Mouse (Mus musculus) erythroblast, adult 5-6 weeks (primary cell): Measurements from ENCODE around the gene Tfr2. TPM values are rescaled to one million over a fixed set of nuclear protein-coding genes. Genes with fewer than 3 reads are reported as not detected.
"Not testable (repeated sequence)": the region's sequence is repeated elsewhere in the genome, so short reads cannot be mapped to it uniquely, and the experiment has no call there.

Experiments used
- ATAC-seq: replicated peaks from 2 replicates; pipeline ENCODE4 v1.8.0; 2016; ENCODE audit warnings: moderate number of reproducible peaks, mild to moderate bottlenecking, moderate TSS enrichment, inconsistent platforms; ENCODE audit not compliant: poor library complexity, low FRiP score, severe bottlenecking
- total RNA-seq, 2 experiments: library from RNA; stranded (forward) in 1 of 2; stranded (reverse) in 1 of 2; fragments of 150-400 nt in 1 of 2; fragments of 200-764, 138-1000 nt in 1 of 2; gene quantifications; 2 replicates each; pipeline versions ENCODE4 v1.2.3 to v1.2.4; 2015 to 2017; ENCODE audit warnings: low replicate concordance in 2 of 2

The Tfr2 gene
- total RNA-seq, 2 experiments from 2014 or later, result 11.8 to 16.5 TPM

DNA sequence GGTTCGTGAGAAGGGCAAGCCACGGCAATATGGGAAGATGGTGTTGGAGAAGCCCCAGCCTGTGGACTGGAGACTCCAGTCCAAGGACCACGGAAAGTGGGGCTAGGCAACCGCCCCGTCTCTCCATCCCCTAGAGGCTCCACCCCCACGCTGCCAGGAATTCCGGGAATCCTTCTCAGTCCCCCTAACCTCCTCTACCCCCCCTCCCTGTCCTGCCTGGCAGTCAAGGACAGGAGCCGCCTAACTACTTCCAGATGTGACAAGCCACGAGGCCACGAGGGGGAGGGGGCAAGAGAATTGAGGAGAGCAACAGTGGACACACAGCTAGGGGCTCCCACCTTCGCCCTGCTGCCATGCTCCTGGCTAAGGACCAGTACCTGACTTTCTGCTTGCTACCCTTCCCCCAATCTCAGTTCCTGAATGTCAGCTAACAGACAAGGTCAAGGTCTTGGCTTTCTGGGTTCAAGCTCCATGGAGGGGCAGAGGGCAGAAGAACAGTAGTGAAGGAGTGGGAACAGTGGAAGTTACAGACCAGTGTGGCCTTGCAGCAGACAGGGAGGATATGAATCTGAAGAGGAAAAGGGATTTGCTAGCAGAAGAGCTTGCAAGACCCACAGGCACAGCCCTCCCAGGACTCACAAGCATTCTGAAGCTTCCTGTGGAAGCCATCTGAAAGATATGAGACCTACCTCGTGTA, 41.1 kb downstream of the Tfr2 start:
- no peak for ATAC-seq

DNA sequence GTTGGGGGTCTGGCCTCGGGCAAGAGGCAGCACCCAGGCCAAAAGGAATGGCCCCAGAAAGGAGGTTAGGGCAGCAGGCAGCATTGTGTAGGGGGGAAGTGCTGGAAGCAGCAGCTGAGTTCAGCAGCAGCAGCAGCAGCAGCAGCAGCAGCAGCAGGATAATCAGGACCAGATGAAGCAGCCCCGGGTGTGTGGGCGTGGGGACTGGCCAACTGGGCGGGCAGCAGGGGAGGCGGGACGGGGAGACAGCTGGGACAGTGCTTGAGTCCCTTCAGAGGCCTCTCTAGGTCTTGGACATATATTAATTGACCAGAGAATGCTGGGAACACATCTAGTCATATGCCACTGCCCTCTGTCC, 41.6 kb downstream of the Tfr2 start:
- ATAC-seq, result no peak

DNA sequence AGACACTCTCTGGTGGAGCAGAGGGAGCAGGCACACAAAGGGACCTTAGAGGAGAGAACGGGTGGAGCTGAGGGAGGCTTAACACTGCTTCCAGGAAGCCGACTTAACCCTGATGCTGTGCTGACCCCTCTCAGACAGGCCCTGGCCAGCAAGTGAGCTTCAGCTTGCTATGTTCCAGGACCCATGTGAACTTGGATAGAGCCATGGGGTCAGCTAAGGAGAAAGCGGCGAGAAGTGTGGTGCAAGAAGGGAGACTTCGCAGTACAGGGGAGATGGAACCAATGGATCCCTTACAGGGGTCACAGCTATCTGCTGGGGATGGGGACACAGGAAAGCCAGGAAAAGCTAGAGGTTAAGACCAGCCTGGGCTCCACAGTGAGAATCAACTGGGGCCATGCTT, 43.4 kb downstream of the Tfr2 start:
- no peak for ATAC-seq

DNA sequence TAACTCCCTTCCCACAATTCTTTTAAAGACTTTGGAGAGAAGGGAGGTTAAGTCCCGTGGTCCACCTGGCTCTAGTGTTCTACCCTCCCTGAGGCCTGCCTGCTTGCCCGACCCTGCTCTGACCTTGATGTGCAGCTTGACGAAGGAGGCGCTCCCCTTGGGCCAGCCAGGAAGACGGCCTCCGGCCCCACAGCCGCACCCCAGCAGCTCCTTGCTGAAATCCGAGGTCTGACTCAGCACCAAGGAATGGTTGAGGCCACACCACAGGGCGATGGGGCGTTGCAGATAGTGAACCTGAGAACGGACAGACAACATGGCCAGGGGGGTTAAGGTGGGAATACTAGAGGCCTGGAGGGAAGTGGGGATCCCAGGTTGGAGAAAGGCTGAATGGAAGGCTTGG, 43.9 kb downstream of the Tfr2 start, which contains the start of gene Pcolce:
Gene Pcolce, minus strand, starts transcription at position 235 of the 400 bp plus-strand sequence.
- ATAC-seq, result no peak

DNA sequence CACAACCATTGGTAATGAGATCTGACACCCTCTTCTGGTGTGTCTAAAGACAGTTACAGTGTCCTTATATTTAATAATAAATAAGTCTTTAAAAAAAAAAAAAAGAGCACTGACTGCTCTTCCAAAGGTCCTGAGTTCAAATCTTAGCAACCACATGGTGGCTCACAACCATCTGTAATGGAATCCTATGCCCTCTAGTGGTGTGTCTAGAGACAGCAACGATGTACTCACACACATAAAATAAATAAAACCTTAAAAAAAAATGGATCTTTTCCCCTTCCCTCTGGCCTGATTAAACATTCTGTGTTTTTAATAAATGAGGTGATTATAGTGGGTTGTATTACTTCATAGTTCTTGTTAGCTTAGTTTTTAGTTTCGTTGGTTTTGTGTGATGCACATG, 45.3 kb downstream of the Tfr2 start:
- ATAC-seq, result not testable (repeated sequence)

DNA sequence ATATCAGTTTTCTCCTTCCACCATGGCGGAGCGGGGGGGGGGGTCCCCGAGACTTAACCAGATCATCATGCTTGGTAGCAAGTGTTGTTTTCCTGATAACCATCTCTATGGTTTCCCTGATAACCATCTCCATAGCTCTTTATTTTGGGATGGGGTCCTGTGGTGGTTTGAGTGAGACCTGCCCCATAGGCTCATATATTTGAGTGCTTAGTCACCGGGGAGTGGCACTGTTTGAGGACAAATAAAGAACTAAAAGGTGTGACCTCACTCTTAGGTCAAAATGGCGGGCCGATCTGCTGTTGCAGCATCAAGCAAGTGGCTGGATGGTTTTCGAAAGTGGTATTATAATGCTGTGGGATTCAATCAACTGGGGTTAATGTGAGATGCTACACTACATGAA, 45.7 kb downstream of the Tfr2 start:
- ATAC-seq, result no peak

DNA sequence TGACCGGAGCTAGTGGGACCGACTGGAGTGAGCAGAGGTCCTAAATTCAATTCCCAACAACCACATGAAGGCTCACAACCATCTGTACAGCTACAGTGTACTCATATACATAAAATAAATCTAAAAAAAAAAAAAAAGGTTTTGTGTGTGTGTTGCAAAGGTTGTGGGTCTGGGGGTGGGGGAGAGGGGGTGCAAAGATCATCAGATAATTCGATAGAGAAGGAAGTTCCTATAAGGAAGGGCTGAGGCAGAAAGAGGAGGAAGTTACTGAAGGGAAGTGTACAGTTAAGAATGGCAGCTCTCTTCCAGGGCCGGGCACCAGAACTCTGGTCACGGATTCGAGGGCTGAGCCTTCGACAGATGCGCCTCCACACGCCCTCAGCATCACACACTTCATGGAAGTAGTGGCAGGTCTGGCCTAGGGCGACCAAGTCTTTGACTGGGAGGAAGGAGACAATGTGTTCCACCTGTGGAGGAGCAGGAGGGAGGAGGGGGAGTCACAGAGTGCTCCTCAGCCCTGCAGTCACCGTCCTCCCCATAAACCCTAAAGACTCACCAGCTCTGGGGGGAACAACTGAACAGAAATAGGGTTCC, 54.4 kb downstream of the Tfr2 start:
- ATAC-seq, result no peak

DNA sequence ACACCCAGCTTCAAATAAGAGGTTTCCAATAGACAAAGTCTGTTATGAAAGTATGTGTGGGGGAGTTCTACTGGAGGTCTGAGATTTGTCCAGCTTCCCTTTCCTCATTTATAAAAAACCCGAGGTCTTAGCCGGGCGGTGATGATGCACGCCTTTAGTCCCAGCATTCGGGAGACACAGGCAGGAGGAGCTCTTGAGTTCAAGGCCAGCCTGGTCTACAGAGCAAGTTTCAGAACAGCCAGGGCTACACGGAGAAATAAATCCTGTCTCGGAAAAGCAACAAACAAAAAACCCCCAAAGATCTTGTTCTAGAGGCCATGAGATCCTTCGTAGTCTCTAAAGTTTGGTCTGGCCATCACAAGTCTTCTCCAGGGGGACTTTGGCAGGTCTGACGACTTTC, 58.4 kb downstream of the Tfr2 start:
- ATAC-seq, result no peak

DNA sequence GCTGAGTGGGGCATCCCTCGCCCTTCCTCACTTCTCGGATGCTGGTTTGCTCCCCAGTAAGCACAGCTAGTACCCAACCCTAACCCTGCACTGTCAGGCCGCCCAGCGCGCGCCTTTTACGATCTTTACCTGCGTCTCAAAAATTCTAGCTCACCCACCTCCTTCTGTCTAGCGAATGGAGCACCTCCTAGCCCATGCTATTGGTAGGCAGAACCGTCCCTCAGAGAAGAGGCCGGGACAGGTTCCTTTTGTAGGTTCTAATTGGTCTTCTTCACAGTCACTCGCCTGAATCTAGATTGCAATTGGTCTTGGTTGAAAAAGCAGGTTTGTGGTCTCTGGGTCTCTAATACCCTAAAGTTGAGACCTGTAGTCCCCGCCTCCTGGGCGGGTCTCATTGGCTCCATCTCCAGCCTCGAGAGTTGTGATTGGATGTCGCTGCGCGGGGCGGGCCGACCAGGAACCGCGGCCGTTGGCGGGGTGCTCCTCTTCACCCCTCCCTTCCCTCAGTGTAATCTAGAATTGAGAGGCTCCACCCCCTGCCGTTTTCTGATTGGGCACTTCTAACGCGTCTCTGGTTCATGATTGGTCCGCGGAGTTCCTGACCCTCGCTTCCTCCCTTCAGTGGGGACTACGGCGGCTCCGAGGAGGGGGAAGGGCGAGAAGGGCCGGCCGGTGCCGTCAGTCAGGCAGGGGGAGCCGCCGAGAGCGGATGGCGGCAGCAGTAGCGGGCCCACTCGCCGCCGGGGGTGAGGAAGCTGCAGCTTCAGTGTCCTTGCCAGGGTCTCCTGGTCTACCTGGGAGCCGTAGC, 59.1 kb downstream of the Tfr2 start, which contains the start of the genes Fbxo24, Lrch4 and Gm20605:
Gene Fbxo24, minus strand, starts transcription at position 505 of the 808 bp plus-strand sequence.
Gene Lrch4, plus strand, starts transcription at position 624 of the 808 bp plus-strand sequence.
Gene Gm20605, plus strand, starts transcription at position 678 of the 808 bp plus-strand sequence.
- ATAC-seq, result peak; percentile 90

DNA sequence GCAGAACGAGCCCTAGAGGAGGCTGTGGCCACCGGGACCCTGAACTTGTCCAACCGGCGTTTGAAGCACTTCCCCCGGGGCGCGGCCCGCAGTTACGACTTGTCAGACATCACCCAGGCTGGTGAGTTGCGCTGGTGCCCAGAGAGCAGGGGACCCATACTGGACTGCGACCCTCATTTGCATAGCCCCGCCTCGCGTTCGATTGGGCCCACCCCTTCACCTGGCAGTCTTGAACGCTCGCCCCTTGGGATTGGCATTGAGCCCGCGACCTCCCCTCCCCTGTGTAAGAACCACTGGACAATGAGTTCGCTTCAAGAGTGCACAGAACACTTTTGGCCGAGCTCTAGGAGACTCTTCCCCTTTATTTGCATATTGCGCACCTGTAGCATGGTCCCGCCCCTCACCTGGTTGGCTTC, 59.7 kb downstream of the Tfr2 start:
- ATAC-seq, result peak; percentile 26; the same call in 1 of the 2 replicates

DNA sequence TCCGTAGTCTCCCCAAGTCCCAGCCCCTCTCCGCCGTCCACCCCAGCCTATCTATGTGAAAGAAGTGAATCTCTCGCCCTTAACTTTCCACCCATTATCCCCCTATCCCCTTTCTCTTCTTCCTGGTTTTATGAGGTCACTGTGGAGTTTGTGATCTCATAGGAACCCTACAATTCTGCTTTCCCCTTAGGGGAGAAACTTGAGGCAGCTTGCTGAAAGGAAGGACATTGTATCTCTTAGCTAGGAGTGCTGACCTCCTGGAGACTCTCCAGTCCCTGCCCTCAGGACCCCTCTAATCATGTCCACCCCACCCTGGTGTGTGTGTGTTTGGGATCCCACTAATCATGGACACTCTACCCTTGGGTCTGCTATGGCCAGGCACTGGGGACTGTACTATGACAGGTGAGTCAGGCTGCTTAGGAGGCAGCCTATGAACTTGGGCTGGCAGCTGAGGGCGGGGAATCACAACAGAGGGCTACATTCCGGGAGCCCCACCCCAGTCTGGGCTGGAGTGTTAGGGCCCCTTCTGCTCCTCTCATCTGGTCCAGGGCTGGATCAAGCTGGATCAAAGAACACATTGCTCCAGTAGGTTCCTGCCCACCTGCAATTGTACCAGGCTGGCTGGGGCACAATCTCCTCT, 60.4 kb downstream of the Tfr2 start:
- ATAC-seq, result no peak

DNA sequence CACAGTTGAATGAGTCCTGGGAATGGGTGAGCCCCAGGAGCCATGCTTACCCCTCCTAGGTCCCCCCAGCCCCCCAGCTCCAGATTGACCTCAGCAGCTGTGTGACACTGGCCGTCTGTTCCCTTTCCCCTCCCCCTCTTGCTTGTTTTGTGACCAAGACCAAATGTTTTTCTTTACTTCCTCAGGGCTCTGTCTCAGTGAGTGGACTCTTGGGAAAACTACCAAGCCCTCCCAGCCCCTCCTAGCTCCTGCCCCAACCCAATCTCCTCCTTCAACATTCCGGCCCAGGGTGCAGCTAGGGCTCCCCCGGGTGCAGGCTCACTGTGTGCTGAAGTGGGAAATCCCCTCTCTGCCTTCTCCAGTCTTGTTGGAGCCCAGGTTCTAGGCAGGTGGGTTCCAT, 61.0 kb downstream of the Tfr2 start:
- ATAC-seq, result no peak

DNA sequence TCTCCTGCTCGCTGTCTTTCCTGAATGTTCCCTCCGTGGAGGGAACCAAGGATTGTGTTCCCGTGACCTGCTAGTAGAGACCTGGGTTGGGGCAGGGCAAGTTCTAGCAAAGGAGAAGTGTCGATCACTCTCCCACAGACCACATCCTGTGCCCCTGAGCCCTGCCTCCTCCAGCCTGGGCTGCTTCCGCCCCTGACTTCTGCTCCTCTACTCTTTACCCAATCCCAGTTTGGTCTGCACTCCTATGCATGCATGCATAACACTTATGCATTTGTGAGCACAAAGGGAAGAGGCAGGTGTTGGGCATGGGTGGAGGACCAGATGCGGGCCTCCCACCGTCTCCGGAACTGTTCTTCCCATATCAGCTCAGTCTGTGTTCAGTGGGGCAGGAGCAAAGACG, 61.5 kb downstream of the Tfr2 start:
- no peak for ATAC-seq

DNA sequence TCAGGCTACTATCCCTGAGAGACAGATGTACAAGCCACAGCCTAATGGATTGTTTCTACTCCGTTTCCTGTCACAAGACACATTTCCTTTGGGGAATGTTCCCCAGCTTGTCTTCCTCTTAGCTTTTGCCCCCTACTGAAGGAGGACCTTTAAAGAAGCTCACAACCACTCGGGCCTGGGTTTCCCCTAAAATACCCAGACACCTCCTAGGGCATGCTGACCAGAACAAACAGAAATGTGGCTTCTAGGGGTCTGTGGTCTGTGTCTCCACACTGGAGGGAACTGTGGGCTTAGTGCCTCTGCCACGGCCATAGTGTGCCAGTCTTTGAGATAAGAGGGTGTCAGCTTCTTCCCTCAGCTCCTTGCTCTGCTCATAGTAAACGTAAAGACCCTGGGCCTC, 62.0 kb downstream of the Tfr2 start:
- ATAC-seq, result no peak

DNA sequence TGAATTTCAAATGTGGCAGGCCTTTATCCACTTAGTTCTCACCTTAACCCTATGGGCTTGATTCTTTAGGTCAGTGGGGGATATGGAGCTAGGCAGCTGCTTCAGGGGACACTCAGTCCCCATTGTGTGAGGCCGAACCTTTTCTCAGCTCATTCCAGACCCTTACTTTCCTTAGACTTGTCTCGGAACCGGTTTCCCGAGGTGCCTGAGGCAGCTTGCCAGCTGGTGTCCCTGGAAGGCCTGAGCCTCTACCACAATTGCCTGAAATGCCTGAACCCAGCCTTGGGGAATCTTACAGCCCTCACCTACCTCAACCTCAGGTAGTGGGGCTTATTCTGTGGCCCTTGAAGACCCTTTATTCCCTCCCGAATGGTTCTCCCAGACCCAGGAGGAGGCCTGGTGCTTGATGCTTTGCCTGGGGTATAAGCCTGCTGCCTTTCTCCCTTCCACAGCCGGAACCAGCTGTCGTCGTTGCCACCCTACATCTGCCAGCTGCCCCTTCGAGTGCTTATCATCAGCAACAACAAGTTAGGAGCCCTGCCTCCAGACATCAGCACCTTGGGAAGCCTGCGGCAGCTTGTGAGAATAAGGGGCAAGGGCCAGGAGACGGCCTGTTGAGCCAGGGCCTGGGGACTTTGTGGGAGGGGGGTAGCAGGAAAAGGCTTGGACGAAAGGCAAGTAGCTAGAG, 63.9 kb downstream of the Tfr2 start:
- ATAC-seq, result no peak

Other genes starting within 250 kb of the Tfr2 start
- gene Slc12a9, start 236.2 kb upstream of the Tfr2 start, total RNA-seq (2015; ENCODE audit: low replicate concordance), result 1.9 TPM in 2 replicates
- gene Slc12a9, start 236.2 kb upstream of the Tfr2 start, total RNA-seq (2017; ENCODE audit: low replicate concordance), result 0.43 and 0.98 TPM in 2 replicates
- gene Ephb4, start 219.7 kb upstream of the Tfr2 start, total RNA-seq (2015; ENCODE audit: low replicate concordance), result not detected in 2 replicates
- gene Ephb4, start 219.7 kb upstream of the Tfr2 start, total RNA-seq (2017; ENCODE audit: low replicate concordance), result not detected in 2 replicates
- not detected in 2 replicates for gene Zan, start 92.8 kb upstream of the Tfr2 start, total RNA-seq (2015; ENCODE audit: low replicate concordance)
- gene Zan, start 92.8 kb upstream of the Tfr2 start, total RNA-seq (2017; ENCODE audit: low replicate concordance), result not detected in 2 replicates
- 9.0 TPM in 1 of 2 replicates, not detected in the other for gene Pop7, start 67.3 kb upstream of the Tfr2 start, total RNA-seq (2015; ENCODE audit: low replicate concordance)
- 4.4 and 7.2 TPM in 2 replicates for gene Pop7, start 67.3 kb upstream of the Tfr2 start, total RNA-seq (2017; ENCODE audit: low replicate concordance)
- 5.6 and 6.1 TPM in 2 replicates for gene Gigyf1, start 51.3 kb upstream of the Tfr2 start, total RNA-seq (2015; ENCODE audit: low replicate concordance)
- gene Gigyf1, start 51.3 kb upstream of the Tfr2 start, total RNA-seq (2017; ENCODE audit: low replicate concordance), result 5.3 and 8.4 TPM in 2 replicates
- not detected in 2 replicates for gene Epo, start 36.6 kb upstream of the Tfr2 start, total RNA-seq (2015; ENCODE audit: low replicate concordance)
- gene Epo, start 36.6 kb upstream of the Tfr2 start, total RNA-seq (2017; ENCODE audit: low replicate concordance), result not detected in 2 replicates
- gene Gnb2, start 36.3 kb upstream of the Tfr2 start, total RNA-seq (2015; ENCODE audit: low replicate concordance), result 77.0 and 113 TPM in 2 replicates
- 94.2 and 96.3 TPM in 2 replicates for gene Gnb2, start 36.3 kb upstream of the Tfr2 start, total RNA-seq (2017; ENCODE audit: low replicate concordance)
- gene Actl6b, start 16.3 kb upstream of the Tfr2 start, total RNA-seq (2015; ENCODE audit: low replicate concordance), result not detected in 2 replicates
- not detected in 2 replicates for gene Actl6b, start 16.3 kb upstream of the Tfr2 start, total RNA-seq (2017; ENCODE audit: low replicate concordance)
- 18.6 and 37.2 TPM in 2 replicates for gene Mospd3, start 31.2 kb downstream of the Tfr2 start, total RNA-seq (2015; ENCODE audit: low replicate concordance)
- 0.43 TPM in 1 of 2 replicates, not detected in the other for gene Mospd3, start 31.2 kb downstream of the Tfr2 start, total RNA-seq (2017; ENCODE audit: low replicate concordance)
- not detected in 2 replicates for gene Pcolce, start 43.9 kb downstream of the Tfr2 start, total RNA-seq (2015; ENCODE audit: low replicate concordance)
- gene Pcolce, start 43.9 kb downstream of the Tfr2 start, total RNA-seq (2017; ENCODE audit: low replicate concordance), result not detected in 2 replicates
- gene Fbxo24, start 59.2 kb downstream of the Tfr2 start, total RNA-seq (2015; ENCODE audit: low replicate concordance), result not detected in 2 replicates
- gene Fbxo24, start 59.2 kb downstream of the Tfr2 start, total RNA-seq (2017; ENCODE audit: low replicate concordance), result not detected in 2 replicates
- gene Lrch4, start 59.3 kb downstream of the Tfr2 start, total RNA-seq (2015; ENCODE audit: low replicate concordance), result 9.0 and 27.2 TPM in 2 replicates
- 10.6 and 13.9 TPM in 2 replicates for gene Lrch4, start 59.3 kb downstream of the Tfr2 start, total RNA-seq (2017; ENCODE audit: low replicate concordance)
- gene Gm20605, start 59.3 kb downstream of the Tfr2 start, total RNA-seq (2015; ENCODE audit: low replicate concordance), result 1.9 and 6.3 TPM in 2 replicates
- gene Gm20605, start 59.3 kb downstream of the Tfr2 start, total RNA-seq (2017; ENCODE audit: low replicate concordance), result 0.94 and 4.7 TPM in 2 replicates
- gene Sap25, start 71.5 kb downstream of the Tfr2 start, total RNA-seq (2015; ENCODE audit: low replicate concordance), result 11.0 and 17.1 TPM in 2 replicates
- gene Sap25, start 71.5 kb downstream of the Tfr2 start, total RNA-seq (2017; ENCODE audit: low replicate concordance), result 3.1 and 4.8 TPM in 2 replicates
- not detected in 2 replicates for gene Irs3, start 75.9 kb downstream of the Tfr2 start, total RNA-seq (2015; ENCODE audit: low replicate concordance)
- not detected in 2 replicates for gene Irs3, start 75.9 kb downstream of the Tfr2 start, total RNA-seq (2017; ENCODE audit: low replicate concordance)
- gene Agfg2, start 114.9 kb downstream of the Tfr2 start, total RNA-seq (2015; ENCODE audit: low replicate concordance), result 9.6 and 12.1 TPM in 2 replicates
- 20.5 and 24.5 TPM in 2 replicates for gene Agfg2, start 114.9 kb downstream of the Tfr2 start, total RNA-seq (2017; ENCODE audit: low replicate concordance)
- 0.38 TPM in 1 of 2 replicates, not detected in the other for gene Nyap1, start 171.8 kb downstream of the Tfr2 start, total RNA-seq (2015; ENCODE audit: low replicate concordance)
- gene Nyap1, start 171.8 kb downstream of the Tfr2 start, total RNA-seq (2017; ENCODE audit: low replicate concordance), result 0.84 and 1.4 TPM in 2 replicates
- gene Tsc22d4, start 175.9 kb downstream of the Tfr2 start, total RNA-seq (2015; ENCODE audit: low replicate concordance), result 24.5 and 44.6 TPM in 2 replicates
- gene Tsc22d4, start 175.9 kb downstream of the Tfr2 start, total RNA-seq (2017; ENCODE audit: low replicate concordance), result 69.5 and 76.3 TPM in 2 replicates
- gene Ppp1r35, start 209.0 kb downstream of the Tfr2 start, total RNA-seq (2015; ENCODE audit: low replicate concordance), result 6.5 and 24.2 TPM in 2 replicates
- 6.4 and 12.0 TPM in 2 replicates for gene Ppp1r35, start 209.0 kb downstream of the Tfr2 start, total RNA-seq (2017; ENCODE audit: low replicate concordance)
- gene Mepce, start 217.8 kb downstream of the Tfr2 start, total RNA-seq (2015; ENCODE audit: low replicate concordance), result 7.7 and 11.7 TPM in 2 replicates
- gene Mepce, start 217.8 kb downstream of the Tfr2 start, total RNA-seq (2017; ENCODE audit: low replicate concordance), result 4.8 and 14.4 TPM in 2 replicates
- 1.7 and 9.2 TPM in 2 replicates for gene Zcwpw1, start 218.0 kb downstream of the Tfr2 start, total RNA-seq (2015; ENCODE audit: low replicate concordance)
- gene Zcwpw1, start 218.0 kb downstream of the Tfr2 start, total RNA-seq (2017; ENCODE audit: low replicate concordance), result 5.5 and 6.1 TPM in 2 replicates